Mouse (Mus musculus): ENCODE results near the gene Camkk2. TPM values are rescaled to one million over a fixed set of nuclear protein-coding genes. Genes with fewer than 3 reads are reported as not detected.

Camkk2 gene
- polyA plus RNA-seq, 1 experiment from 2014 or later = 57.2 TPM

DNA sequence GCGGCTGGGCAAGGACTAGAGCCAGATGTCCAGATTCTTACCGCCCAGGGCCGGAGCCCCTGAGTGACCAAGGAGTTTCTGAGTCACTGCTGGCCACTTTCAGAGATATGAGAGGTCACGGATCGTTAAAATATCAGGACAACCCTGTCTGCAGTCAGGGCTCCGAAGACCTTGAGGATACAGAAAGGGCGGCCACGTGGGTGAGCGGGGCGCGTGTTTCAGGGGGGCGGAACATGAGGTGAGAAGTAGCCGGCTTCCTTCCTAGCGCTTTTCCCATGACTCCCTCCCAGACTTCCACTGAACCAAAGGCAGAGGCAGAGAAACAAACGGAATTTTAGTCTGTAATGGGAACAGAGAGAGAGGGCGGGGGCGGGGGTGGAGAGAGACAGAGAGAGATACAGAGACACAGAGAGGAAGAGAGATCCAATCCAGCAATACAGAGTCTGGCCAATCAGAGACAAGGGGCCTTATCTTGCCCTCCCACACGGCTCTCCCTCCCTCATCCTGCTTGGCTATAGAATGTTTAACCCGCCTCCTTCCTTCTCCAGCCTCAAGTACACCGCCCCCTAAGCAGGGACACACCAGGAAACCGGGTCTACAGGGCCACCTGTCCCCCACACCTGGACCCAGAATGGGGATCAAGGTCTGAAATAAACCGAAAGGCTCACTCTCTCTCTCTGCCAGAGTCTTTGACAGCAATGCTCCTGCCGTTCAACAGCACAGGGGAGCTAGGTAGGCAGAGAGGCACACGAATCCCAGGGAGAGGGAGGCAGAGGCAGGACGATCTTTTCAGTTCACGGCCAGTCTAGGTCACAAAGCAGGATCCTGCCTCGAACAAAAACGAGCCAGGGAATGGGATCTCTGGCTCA lies 4.2 kb downstream of the Camkk2 start:
- no peak for ATAC-seq (ENCODE audit: low FRiP score)
- 83% methylated on average over 28 of the region's 28 CpGs for WGBS

DNA sequence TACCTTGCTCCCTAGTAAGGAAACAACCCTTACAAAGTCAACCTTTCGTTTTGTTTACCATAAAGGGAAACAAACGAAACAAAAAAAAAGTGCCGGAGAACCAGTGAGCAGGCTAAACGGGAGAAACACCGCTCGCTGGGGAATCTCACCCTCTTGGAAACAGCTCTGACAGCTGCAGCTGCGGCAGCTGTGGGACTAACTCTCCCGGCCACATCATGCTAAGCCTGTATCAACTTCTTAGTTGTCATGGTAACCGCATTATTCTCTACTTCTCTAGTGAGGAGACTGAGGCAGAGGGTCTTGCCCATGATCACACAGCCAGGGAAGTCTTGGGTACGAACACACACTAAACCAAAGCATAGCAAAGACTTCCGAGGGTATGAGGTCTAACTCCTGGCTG lies 5.5 kb downstream of the Camkk2 start:
- Histone ChIP-seq H3K36me3 (replicated peaks; ENCODE audit: control insufficient read depth, insufficient read depth) (no peaks in the 10 kb centered on the region; the same call in 1 of the 2 replicates), H3K9ac (no peak overlapping the region), H3K9me3 (ENCODE audit: control insufficient read depth, low read length) (no peaks in the 10 kb centered on the region), H3K27ac (no peak overlapping the region), H3K27me3 (ENCODE audit: control insufficient read depth, insufficient read depth, low read length) (no peaks in the 10 kb centered on the region), H3K4me3 (replicated peaks; ENCODE audit: low read length) (no peak overlapping the region), H3K4me1 (replicated peaks; ENCODE audit: control insufficient read depth, insufficient read depth, low read length) (0 out of 2 replicates have a peak, but pooled peaks cover 12% of the 10 kb centered on the region), H3K4me2 (replicated peaks) (no peak overlapping the region)
- 82% methylated on average over 11 of the region's 11 CpGs for WGBS
- DNase-seq (ENCODE audit: low spot score) = no peak
- ATAC-seq (ENCODE audit: low FRiP score) = no peak

More for the DNA sequence above, 4.2 kb downstream of the Camkk2 start:
- 0 out of 2 replicates have a peak, but pooled peaks cover 12% of the 10 kb centered on the region for H3K4me1 ChIP-seq (replicated peaks; ENCODE audit: control insufficient read depth, insufficient read depth, low read length)
- no peak for DNase-seq (ENCODE audit: low spot score)
- H3K9me3 ChIP-seq (ENCODE audit: control insufficient read depth, low read length) = no peaks in the 10 kb centered on the region
- H3K27ac ChIP-seq = no peak overlapping the region
- no peaks in the 10 kb centered on the region for H3K36me3 ChIP-seq (replicated peaks; ENCODE audit: control insufficient read depth, insufficient read depth)
- no peak overlapping the region for H3K9ac ChIP-seq
- H3K27me3 ChIP-seq (ENCODE audit: control insufficient read depth, insufficient read depth, low read length) = no peaks in the 10 kb centered on the region
- no peak overlapping the region for H3K4me3 ChIP-seq (replicated peaks; ENCODE audit: low read length)
- no peak overlapping the region for H3K4me2 ChIP-seq (replicated peaks)

DNA sequence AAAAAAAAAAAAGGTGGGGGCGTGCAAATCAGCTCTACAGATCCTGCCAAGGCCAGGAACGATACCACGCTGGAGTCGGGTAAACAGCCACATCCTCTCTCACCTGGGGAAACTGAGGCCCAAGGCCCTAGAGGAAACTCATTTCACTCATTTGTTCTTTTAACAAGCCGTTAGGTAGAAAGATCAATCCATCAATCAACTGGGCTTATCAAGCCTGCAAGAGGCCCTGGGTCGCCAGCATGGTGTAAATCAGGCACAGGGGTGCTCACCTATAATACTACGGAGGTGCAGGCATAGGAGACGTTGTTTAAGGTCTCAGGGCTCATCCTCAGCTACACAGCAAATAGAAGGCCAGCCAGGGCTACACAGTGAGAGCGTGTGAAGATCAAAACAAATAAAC lies 7.8 kb downstream of the Camkk2 start:
- Histone ChIP-seq H3K9me3 (ENCODE audit: control insufficient read depth, low read length) (no peaks in the 10 kb centered on the region), H3K4me2 (replicated peaks) (no peak overlapping the region), H3K27me3 (ENCODE audit: control insufficient read depth, insufficient read depth, low read length) (no peaks in the 10 kb centered on the region), H3K4me3 (replicated peaks; ENCODE audit: low read length) (no peak overlapping the region), H3K27ac (no peak overlapping the region), H3K4me1 (replicated peaks; ENCODE audit: control insufficient read depth, insufficient read depth, low read length) (no peaks in the 10 kb centered on the region), H3K9ac (no peak overlapping the region), H3K36me3 (replicated peaks; ENCODE audit: control insufficient read depth, insufficient read depth) (no peaks in the 10 kb centered on the region; the same call in 1 of the 2 replicates)
- WGBS = 86% methylated on average over 9 of the region's 9 CpGs
- DNase-seq (ENCODE audit: low spot score) = no peak
- ATAC-seq (ENCODE audit: low FRiP score) = no peak

DNA sequence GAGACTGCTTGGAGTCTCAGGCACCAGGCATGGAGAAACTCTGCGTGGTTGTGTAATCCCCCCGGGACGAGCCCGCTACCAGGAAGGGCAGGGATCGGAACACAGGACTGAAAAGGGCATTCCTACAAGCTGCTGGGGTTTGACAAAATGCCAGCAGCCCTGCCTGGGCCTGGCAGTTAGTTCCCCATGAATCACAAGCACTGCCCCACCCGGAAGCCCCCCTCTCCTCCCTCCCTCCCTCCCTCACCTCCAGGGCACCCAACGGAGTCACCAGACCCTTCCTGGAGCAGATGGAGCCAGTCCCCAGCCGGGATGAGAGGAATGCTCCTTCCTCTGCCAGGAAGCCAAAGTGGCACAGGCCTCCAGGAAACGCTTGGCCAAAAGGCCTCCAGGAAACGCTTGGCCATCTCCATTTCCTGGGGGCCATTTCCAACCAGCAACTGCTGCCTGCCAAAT lies 8.4 kb downstream of the Camkk2 start:
- H3K4me1 ChIP-seq (replicated peaks; ENCODE audit: control insufficient read depth, insufficient read depth, low read length) = no peaks in the 10 kb centered on the region
- no peaks in the 10 kb centered on the region; the same call in 1 of the 2 replicates for H3K36me3 ChIP-seq (replicated peaks; ENCODE audit: control insufficient read depth, insufficient read depth)
- 62% methylated on average over 10 of the region's 10 CpGs for WGBS
- H3K4me2 ChIP-seq (replicated peaks) = no peak overlapping the region
- no peak for DNase-seq (ENCODE audit: low spot score)
- no peaks in the 10 kb centered on the region for H3K27me3 ChIP-seq (ENCODE audit: control insufficient read depth, insufficient read depth, low read length)
- H3K4me3 ChIP-seq (replicated peaks; ENCODE audit: low read length) = no peak overlapping the region
- no peaks in the 10 kb centered on the region for H3K9me3 ChIP-seq (ENCODE audit: control insufficient read depth, low read length)
- H3K27ac ChIP-seq = peak overlapping the region; percentile 4; the same call in 1 of the 2 replicates
- no peak; the same call in 1 of the 2 replicates for ATAC-seq (ENCODE audit: low FRiP score)
- no peak overlapping the region for H3K9ac ChIP-seq

DNA sequence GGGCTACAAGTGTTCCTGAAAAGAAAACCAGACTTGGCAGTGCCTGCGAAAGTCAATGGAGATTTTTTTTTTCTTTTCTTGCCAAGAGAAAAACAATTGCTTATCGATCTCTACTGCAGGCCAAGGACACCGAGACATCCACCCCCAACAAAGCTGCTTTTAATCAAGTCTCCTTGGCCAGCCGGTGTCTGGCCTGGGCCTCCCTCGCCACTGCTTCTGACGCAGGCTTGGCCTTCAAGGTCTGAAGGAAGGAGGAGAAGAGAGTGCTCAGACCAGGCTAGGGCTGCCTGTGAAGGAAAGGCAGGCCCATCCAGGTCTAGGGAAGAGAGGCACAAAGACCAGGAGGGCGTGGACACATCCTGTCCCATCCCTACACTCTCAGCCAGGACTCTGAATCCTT lies 8.9 kb downstream of the Camkk2 start:
- Histone ChIP-seq H3K4me1 (replicated peaks; ENCODE audit: control insufficient read depth, insufficient read depth, low read length) (no peaks in the 10 kb centered on the region), H3K27ac (peak overlapping the region; percentile 4; the same call in 1 of the 2 replicates), H3K27me3 (ENCODE audit: control insufficient read depth, insufficient read depth, low read length) (no peaks in the 10 kb centered on the region), H3K4me2 (replicated peaks) (no peak overlapping the region), H3K36me3 (replicated peaks; ENCODE audit: control insufficient read depth, insufficient read depth) (no peaks in the 10 kb centered on the region; the same call in 1 of the 2 replicates), H3K4me3 (replicated peaks; ENCODE audit: low read length) (no peak overlapping the region), H3K9ac (no peak overlapping the region), H3K9me3 (ENCODE audit: control insufficient read depth, low read length) (no peaks in the 10 kb centered on the region)
- no peak for ATAC-seq (ENCODE audit: low FRiP score)
- DNase-seq (ENCODE audit: low spot score) = no peak
- 78% methylated on average over 7 of the region's 7 CpGs for WGBS

DNA sequence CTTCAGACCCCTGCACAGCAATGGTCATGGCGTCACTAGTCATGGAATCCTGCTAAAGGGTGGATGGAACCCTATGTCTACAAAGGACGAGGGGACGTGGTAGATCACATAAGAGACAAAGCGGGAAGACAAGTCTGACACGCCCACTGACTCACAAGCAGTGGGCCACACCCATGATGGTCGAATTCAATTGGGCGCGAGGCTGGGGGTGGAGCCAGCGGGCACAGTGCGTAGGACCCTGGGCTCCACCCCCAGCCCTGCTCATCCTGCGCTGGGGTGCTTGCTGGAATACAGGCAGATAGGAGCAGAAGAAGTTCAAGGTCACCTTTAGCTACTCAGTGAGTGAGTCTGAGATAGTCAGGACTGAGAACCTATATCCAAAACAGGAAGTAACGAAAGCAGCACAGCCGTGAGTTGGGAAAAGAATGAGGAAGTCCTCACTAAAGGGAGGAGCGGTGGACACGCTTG lies 10.1 kb downstream of the Camkk2 start:
- Histone ChIP-seq H3K36me3 (replicated peaks; ENCODE audit: control insufficient read depth, insufficient read depth) (no peaks in the 10 kb centered on the region; the same call in 1 of the 2 replicates), H3K27me3 (ENCODE audit: control insufficient read depth, insufficient read depth, low read length) (no peaks in the 10 kb centered on the region), H3K27ac (no peak overlapping the region), H3K4me2 (replicated peaks) (no peak overlapping the region), H3K9me3 (ENCODE audit: control insufficient read depth, low read length) (no peaks in the 10 kb centered on the region), H3K9ac (no peak overlapping the region), H3K4me1 (replicated peaks; ENCODE audit: control insufficient read depth, insufficient read depth, low read length) (no peaks in the 10 kb centered on the region), H3K4me3 (replicated peaks; ENCODE audit: low read length) (no peak overlapping the region)
- ATAC-seq (ENCODE audit: low FRiP score) (no peak), DNase-seq (ENCODE audit: low spot score) (no peak)
- whole genome bisulfite sequencing = 88% methylated on average over 15 of the region's 15 CpGs

DNA sequence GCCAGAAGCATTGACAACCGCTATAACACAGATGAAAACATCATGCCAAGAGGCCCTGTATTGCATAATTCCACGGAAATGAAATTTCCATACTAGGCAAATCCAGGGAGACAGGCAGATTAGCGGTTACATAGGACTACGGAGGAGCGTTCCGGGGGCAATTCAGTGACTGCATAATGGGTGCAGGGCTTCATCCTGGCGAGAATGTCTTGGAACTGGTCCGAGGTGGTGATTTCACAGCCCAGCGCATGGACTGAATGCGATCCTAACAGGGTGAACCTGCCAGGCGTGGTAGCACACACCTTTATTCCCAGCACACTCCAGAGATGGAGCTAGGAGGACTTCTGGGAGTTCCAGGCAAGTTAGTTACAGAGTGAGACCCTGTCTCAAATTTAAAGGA lies 11.9 kb downstream of the Camkk2 start:
- no peak overlapping the region for H3K27ac ChIP-seq
- no peaks in the 10 kb centered on the region for H3K9me3 ChIP-seq (ENCODE audit: control insufficient read depth, low read length)
- no peak for ATAC-seq (ENCODE audit: low FRiP score)
- no peak overlapping the region for H3K4me2 ChIP-seq (replicated peaks)
- no peaks in the 10 kb centered on the region for H3K4me1 ChIP-seq (replicated peaks; ENCODE audit: control insufficient read depth, insufficient read depth, low read length)
- H3K36me3 ChIP-seq (replicated peaks; ENCODE audit: control insufficient read depth, insufficient read depth) = peaks cover 11% of the 10 kb centered on the region
- H3K27me3 ChIP-seq (ENCODE audit: control insufficient read depth, insufficient read depth, low read length) = no peaks in the 10 kb centered on the region
- H3K9ac ChIP-seq = no peak overlapping the region
- no peak overlapping the region for H3K4me3 ChIP-seq (replicated peaks; ENCODE audit: low read length)
- 89% methylated on average over 11 of the region's 11 CpGs for WGBS
- DNase-seq (ENCODE audit: low spot score) = no peak

DNA sequence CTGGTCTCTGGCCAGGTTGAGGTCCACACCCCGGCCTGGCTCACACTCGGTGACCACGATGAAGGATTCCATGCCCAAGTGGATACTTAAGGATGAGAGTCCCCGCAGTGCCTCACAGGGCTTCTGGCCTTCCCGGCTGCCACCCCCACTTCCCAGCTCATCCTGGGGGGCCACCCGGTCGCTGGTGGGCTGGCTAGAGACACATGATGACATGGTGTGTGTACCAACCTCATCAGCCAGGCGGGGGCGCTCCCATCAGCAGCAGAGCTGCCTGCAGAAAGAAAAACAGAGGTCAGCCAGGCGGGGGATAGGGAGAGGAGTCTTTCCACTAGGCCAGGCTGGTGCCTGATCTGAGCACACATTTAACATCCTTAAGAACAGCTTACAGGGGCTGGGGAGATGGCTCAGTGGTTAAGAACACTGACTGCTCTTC lies 15.2 kb downstream of the Camkk2 start:
- ATAC-seq (ENCODE audit: low FRiP score) (no peak), DNase-seq (ENCODE audit: low spot score) (no peak)
- no peak overlapping the region for H3K4me3 ChIP-seq (replicated peaks; ENCODE audit: low read length)
- H3K9me3 ChIP-seq (ENCODE audit: control insufficient read depth, low read length) = no peaks in the 10 kb centered on the region
- H3K9ac ChIP-seq = no peak overlapping the region
- no peak overlapping the region for H3K27ac ChIP-seq
- 59% methylated on average over 10 of the region's 10 CpGs for WGBS
- H3K4me1 ChIP-seq (replicated peaks; ENCODE audit: control insufficient read depth, insufficient read depth, low read length) = no peaks in the 10 kb centered on the region
- H3K4me2 ChIP-seq (replicated peaks) = no peak overlapping the region
- H3K27me3 ChIP-seq (ENCODE audit: control insufficient read depth, insufficient read depth, low read length) = no peaks in the 10 kb centered on the region
- H3K36me3 ChIP-seq (replicated peaks; ENCODE audit: control insufficient read depth, insufficient read depth) = peaks cover 22% of the 10 kb centered on the region

DNA sequence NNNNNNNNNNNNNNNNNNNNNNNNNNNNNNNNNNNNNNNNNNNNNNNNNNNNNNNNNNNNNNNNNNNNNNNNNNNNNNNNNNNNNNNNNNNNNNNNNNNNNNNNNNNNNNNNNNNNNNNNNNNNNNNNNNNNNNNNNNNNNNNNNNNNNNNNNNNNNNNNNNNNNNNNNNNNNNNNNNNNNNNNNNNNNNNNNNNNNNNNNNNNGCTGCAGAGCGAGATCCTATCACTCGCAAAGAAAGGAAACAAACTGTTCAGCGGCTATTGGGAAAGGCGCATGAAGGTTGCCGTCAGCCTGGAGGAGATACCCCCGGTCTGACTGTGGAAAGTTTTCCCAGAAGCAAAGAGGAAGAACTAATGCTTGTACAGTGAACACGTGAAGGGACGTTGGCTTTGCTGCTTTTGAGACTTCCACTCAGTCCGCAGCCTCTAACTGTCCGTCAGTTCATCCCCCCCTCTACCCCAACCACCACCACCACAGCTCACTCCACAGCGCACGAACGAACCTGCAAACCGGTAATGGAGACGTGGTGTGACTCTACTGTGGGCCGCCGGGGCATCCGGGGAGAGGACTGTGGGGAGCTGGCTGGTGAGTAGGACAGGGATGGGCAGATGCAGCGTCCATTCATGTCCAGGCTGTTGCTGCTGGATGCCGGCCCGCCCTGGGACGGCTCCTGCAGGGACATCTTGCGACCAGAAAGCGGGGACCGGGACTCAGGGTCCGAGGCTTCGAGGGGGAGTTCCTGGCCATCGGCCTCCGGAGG lies 15.8 kb downstream of the Camkk2 start:
- no peak overlapping the region for H3K9ac ChIP-seq
- H3K9me3 ChIP-seq (ENCODE audit: control insufficient read depth, low read length) = no peaks in the 10 kb centered on the region
- no peak overlapping the region for H3K4me3 ChIP-seq (replicated peaks; ENCODE audit: low read length)
- peaks cover 28% of the 10 kb centered on the region for H3K36me3 ChIP-seq (replicated peaks; ENCODE audit: control insufficient read depth, insufficient read depth)
- no peaks in the 10 kb centered on the region for H3K4me1 ChIP-seq (replicated peaks; ENCODE audit: control insufficient read depth, insufficient read depth, low read length)
- H3K4me2 ChIP-seq (replicated peaks) = no peak overlapping the region
- 88% methylated on average over 29 of the region's 29 CpGs for WGBS
- H3K27ac ChIP-seq = no peak overlapping the region
- no peak for ATAC-seq (ENCODE audit: low FRiP score)
- no peak for DNase-seq (ENCODE audit: low spot score)
- H3K27me3 ChIP-seq (ENCODE audit: control insufficient read depth, insufficient read depth, low read length) = no peaks in the 10 kb centered on the region
